Mouse (Mus musculus) bone marrow, adult 2 months (tissue): ENCODE measurements around the gene Tmem29. TPM values are rescaled to one million over a fixed set of nuclear protein-coding genes. Genes with fewer than 3 reads are reported as not detected.
A peak's percentile ranks its signal among the peaks of the same experiment; 100 is the strongest.

Experiments
- H3K27ac ChIP-seq: fragments of 200-500 bp; 2 replicates; pipeline ENCODE4 v1.5.1; 2012; ENCODE audit warnings: low read depth, mild to moderate bottlenecking, control low read depth, inconsistent platforms, low read length; ENCODE audit not compliant: control insufficient read depth, poor library complexity, insufficient read depth
- H3K4me1 ChIP-seq: fragments of 200-500 bp; 2 replicates; pipeline ENCODE4 v1.6.1; 2011; ENCODE audit warnings: low read length; ENCODE audit not compliant: control insufficient read depth, insufficient read depth
- H3K4me3 ChIP-seq: fragments of 200-500 bp; replicated peaks from 2 replicates; pipeline ENCODE3; 2011; ENCODE audit warnings: mild to moderate bottlenecking, low read depth, low read length, control low read depth; ENCODE audit not compliant: control insufficient read depth
- CTCF ChIP-seq: fragments of 200-500 bp; IDR thresholded peaks from 2 replicates; pipeline ENCODE4 v1.5.1; 2011; ENCODE audit warnings: low read length, control low read depth; ENCODE audit not compliant: control insufficient read depth, insufficient read depth
- POLR2A ChIP-seq: fragments of 200-500 bp; IDR thresholded peaks from 2 replicates; pipeline ENCODE4 v1.6.1; 2011; ENCODE audit warnings: low read depth, mild to moderate bottlenecking, control low read depth, low read length, borderline replicate concordance; ENCODE audit not compliant: control insufficient read depth
- WGBS: fragments of 180-500 bp; shearing (Covaris S2); methylation state at CpG from one replicate; pipeline ENCODE4 v1.1.7; 2018; 5-methylcytosine and 5-hydroxymethylcytosine counted together
- polyA plus RNA-seq: library from polyadenylated mRNA; stranded (reverse); fragments of >200 nt; gene quantifications from 2 replicates; pipeline ENCODE4 v1.2.4, GENCODE M21; 2011; ENCODE audit warnings: low replicate concordance; ENCODE audit not compliant: missing spikeins, insufficient read depth, insufficient read length

Tmem29 gene
- polyA plus RNA-seq, 1 experiment: 19.6 TPM

- no peaks in the 10 kb centered on the region; the same call in 1 of the 2 replicates for H3K4me1 ChIP-seq
- H3K27ac ChIP-seq: no peak overlapping the region
- H3K4me3 ChIP-seq: no peak overlapping the region
- WGBS: 67% methylated on average over 2 of the region's 2 CpGs
- no peak for TF ChIP-seq CTCF
- TF ChIP-seq POLR2A: no peak
Observed at GRCm38 (mm10) chrX:150460143-150460542, 1.2 kb upstream of the Tmem29 start.

GRCm38 (mm10) chrX:150459411-150459927, 515 bp upstream of the Tmem29 start:
- Histone ChIP-seq H3K4me3 (peak overlapping the region; percentile 84), H3K27ac (no peak overlapping the region), H3K4me1 (no peaks in the 10 kb centered on the region; the same call in 1 of the 2 replicates)
- 46% methylated on average over 8 of the region's 8 CpGs for WGBS
- TF ChIP-seq POLR2A (no peak), CTCF (no peak)

- 53% methylated on average over 3 of the region's 3 CpGs for WGBS
- H3K4me3 ChIP-seq: peak overlapping the region; percentile 0
- H3K4me1 ChIP-seq: no peaks in the 10 kb centered on the region; the same call in 1 of the 2 replicates
- TF ChIP-seq POLR2A (no peak), CTCF (no peak)
- H3K27ac ChIP-seq: no peak overlapping the region
Observed at GRCm38 (mm10) chrX:150458136-150458535, 818 bp downstream of the Tmem29 start.

GRCm38 (mm10) chrX:150440505-150441338, 18.2 kb downstream of the Tmem29 start:
- no peaks in the 10 kb centered on the region; the same call in 1 of the 2 replicates for H3K4me1 ChIP-seq
- WGBS: 16% methylated on average over 18 of the region's 18 CpGs
- no peak overlapping the region for H3K27ac ChIP-seq
- peak overlapping the region; percentile 57 for H3K4me3 ChIP-seq
- TF ChIP-seq CTCF (no peak), POLR2A (no peak)

GRCm38 (mm10) chrX:150436373-150436772, 22.6 kb downstream of the Tmem29 start:
- TF ChIP-seq POLR2A: no peak
- no peak for TF ChIP-seq CTCF
- no peaks in the 10 kb centered on the region; the same call in 1 of the 2 replicates for H3K4me1 ChIP-seq
- H3K27ac ChIP-seq: no peak overlapping the region
- no peak overlapping the region for H3K4me3 ChIP-seq
- 75% methylated on average over 2 of the region's 2 CpGs for whole genome bisulfite sequencing

GRCm38 (mm10) chrX:150435367-150435766, 23.6 kb downstream of the Tmem29 start:
- Histone ChIP-seq H3K4me1 (no peaks in the 10 kb centered on the region), H3K4me3 (no peak overlapping the region), H3K27ac (no peak overlapping the region)
- TF ChIP-seq CTCF (no peak), POLR2A (no peak)
- WGBS: 80% methylated on average over 7 of the region's 7 CpGs

- 86% methylated on average over 4 of the region's 4 CpGs for WGBS
- no peaks in the 10 kb centered on the region for H3K4me1 ChIP-seq
- H3K4me3 ChIP-seq: no peak overlapping the region
- TF ChIP-seq POLR2A: no peak
- H3K27ac ChIP-seq: no peak overlapping the region
Observed at GRCm38 (mm10) chrX:150413505-150413904, 45.4 kb downstream of the Tmem29 start.

Other genes with a start within 250 kb of the Tmem29 start
- gene Alas2, start 88.2 kb upstream of the Tmem29 start, polyA plus RNA-seq: 1,004 and 1,851 TPM in 2 replicates
- 6.1 and 10.4 TPM in 2 replicates for gene Pfkfb1, start 129.1 kb upstream of the Tmem29 start, polyA plus RNA-seq
- gene Apex2, start 130.7 kb upstream of the Tmem29 start, polyA plus RNA-seq: 5.3 and 20.0 TPM in 2 replicates
- gene Tro, start 198.4 kb upstream of the Tmem29 start, polyA plus RNA-seq: not detected in 2 replicates